Mouse (Mus musculus): Measurements from ENCODE around the gene Calr3. TPM values are rescaled to one million over a fixed set of nuclear protein-coding genes. Genes with fewer than 3 reads are reported as not detected.

Gene Calr3
- total and polyA plus RNA-seq, 3 experiments, result 2.7 to 4.0 TPM; not detected in 1

GRCm38 (mm10) chr8:72491017-72491416, 47.3 kb upstream of the Calr3 start:
- no peak overlapping the region for H3K9ac ChIP-seq (ENCODE audit: control insufficient read depth, low read depth, low read length, poor library complexity, severe bottlenecking)
- peaks cover 6 to 10% of the 10 kb centered on the region in 2 experiments for H3K36me3 ChIP-seq (ENCODE audit: control insufficient read depth in 1 of 2, insufficient read depth in 2 of 2, low read length in 2 of 2)
- H3K4me3 ChIP-seq (ENCODE audit: control insufficient read depth in 1 of 2, insufficient read depth in 1 of 2, low read depth in 2 of 2, low read length in 2 of 2), result no peak overlapping the region; a peak in 1 of 4 replicates
- peaks cover 20% of the 10 kb centered on the region for H3K79me2 ChIP-seq (ENCODE audit: control insufficient read depth, insufficient read depth, low read length, poor library complexity)
- TF ChIP-seq TAL1 (IDR thresholded peaks at IDR 0.05; ENCODE audit: low read length) (no peak), CTCF (IDR thresholded peaks at IDR 0.05 in 2 of 3, conservative IDR thresholded peaks at IDR 0.05 in 1 of 3; ENCODE audit: control insufficient read depth in 1 of 3, insufficient read depth in 1 of 3, low read depth in 2 of 3, low read length in 3 of 3, poor library complexity in 1 of 3, severe bottlenecking in 1 of 3) (no peak), UBTF (IDR thresholded peaks at IDR 0.05; ENCODE audit: borderline replicate concordance, insufficient read depth, low read depth, low read length) (no peak), SMC3 (IDR thresholded peaks at IDR 0.05; ENCODE audit: low read depth, low read length) (no peak), GATA1 (IDR thresholded peaks at IDR 0.05; ENCODE audit: low read depth, low read length) (no peak), ETS1 (IDR thresholded peaks at IDR 0.05; ENCODE audit: low read depth, low read length) (no peak), EP300 (IDR thresholded peaks at IDR 0.05; ENCODE audit: low read depth in 1 of 2, low read length in 2 of 2) (no peak), MXI1 (IDR thresholded peaks at IDR 0.05; ENCODE audit: low read depth, low read length) (no peak), POLR2AphosphoS2 (IDR thresholded peaks at IDR 0.05; ENCODE audit: low read length) (no peak), MAZ (IDR thresholded peaks at IDR 0.05; ENCODE audit: low read depth, low read length) (no peak), POLR2A (IDR thresholded peaks at IDR 0.05; ENCODE audit: control insufficient read depth in 1 of 2, insufficient read depth in 1 of 2, low read depth in 1 of 2, low read length in 2 of 2, poor library complexity in 1 of 2) (no peak), MYB (IDR thresholded peaks at IDR 0.05; ENCODE audit: low read depth, low read length) (no peak), ELF1 (IDR thresholded peaks at IDR 0.05; ENCODE audit: low read depth, low read length) (no peak)
- H3K9me3 ChIP-seq (replicated peaks; ENCODE audit: insufficient read depth, low read length), result no peaks in the 10 kb centered on the region
- peaks cover 0 to 12% of the 10 kb centered on the region in 2 experiments; a peak in 2 of 4 replicates for H3K4me1 ChIP-seq (ENCODE audit: control insufficient read depth in 1 of 2, insufficient read depth in 2 of 2, low read length in 2 of 2)
- no peaks in the 10 kb centered on the region for H3K27me3 ChIP-seq (ENCODE audit: control insufficient read depth in 1 of 2, insufficient read depth in 2 of 2, low read length in 2 of 2)
- DNase-seq (ENCODE audit: low read depth, low spot score), result no peak
- no peak overlapping the region for H3K27ac ChIP-seq (ENCODE audit: control insufficient read depth, low read depth, low read length)

- DNase-seq (ENCODE audit: low read depth, low spot score), result no peak
- H3K4me3 ChIP-seq (ENCODE audit: control insufficient read depth in 1 of 2, insufficient read depth in 1 of 2, low read depth in 2 of 2, low read length in 2 of 2), result no peak overlapping the region
- H3K4me1 ChIP-seq (ENCODE audit: control insufficient read depth in 1 of 2, insufficient read depth in 2 of 2, low read length in 2 of 2), result peaks cover 0 to 8% of the 10 kb centered on the region in 2 experiments; a peak in 2 of 4 replicates
- no peaks in the 10 kb centered on the region for H3K9me3 ChIP-seq (replicated peaks; ENCODE audit: insufficient read depth, low read length)
- H3K27ac ChIP-seq (ENCODE audit: control insufficient read depth, low read depth, low read length), result no peak overlapping the region
- TF ChIP-seq ZNF384 (IDR thresholded peaks at IDR 0.05; ENCODE audit: low read depth, low read length) (no peak), RCOR1 (IDR thresholded peaks at IDR 0.05; ENCODE audit: low read depth, low read length) (no peak)
- H3K27me3 ChIP-seq (ENCODE audit: control insufficient read depth in 1 of 2, insufficient read depth in 2 of 2, low read length in 2 of 2), result no peaks in the 10 kb centered on the region
- H3K36me3 ChIP-seq (ENCODE audit: control insufficient read depth in 1 of 2, insufficient read depth in 2 of 2, low read length in 2 of 2), result peaks cover 3 to 13% of the 10 kb centered on the region in 2 experiments
- H3K79me2 ChIP-seq (ENCODE audit: control insufficient read depth, insufficient read depth, low read length, poor library complexity), result peaks cover 8% of the 10 kb centered on the region
- H3K9ac ChIP-seq (ENCODE audit: control insufficient read depth, low read depth, low read length, poor library complexity, severe bottlenecking), result no peak overlapping the region
These were observed 43.3 kb upstream of the Calr3 start for GRCm38 (mm10) chr8:72487014-72487413.
